Mouse (Mus musculus) liver, postnatal 0 days (tissue): Measurements from ENCODE around the gene Ube2n. TPM values are rescaled to one million over a fixed set of nuclear protein-coding genes. Genes with fewer than 3 reads are reported as not detected.

ENCODE experiments used
- ATAC-seq: fragments of 200-750 bp; cut with Nextera tagmentation; 2 replicates; pipeline ENCODE4 v1.8.0; 2017; ENCODE audit warnings: mild to moderate bottlenecking, moderate library complexity
- DNase-seq: peaks from one replicate; pipeline ENCODE4 v3.0.0-alpha.2; 2016
- H3K27ac ChIP-seq: fragments of 300-500 bp; sonication (generic); 2 replicates; pipeline ENCODE4 v1.5.1; 2014; ENCODE audit warnings: antibody characterized with exemption, moderate library complexity, mild to moderate bottlenecking, low read depth
- H3K27me3 ChIP-seq: fragments of 300-500 bp; sonication (generic); 2 replicates; pipeline ENCODE4 v1.6.1; 2014; ENCODE audit warnings: low read length, control low read depth, mixed read lengths; ENCODE audit not compliant: insufficient read depth
- H3K36me3 ChIP-seq: fragments of 300-500 bp; sonication (generic); replicated peaks from 2 replicates; pipeline ENCODE4 v1.6.1; 2014; ENCODE audit warnings: mild to moderate bottlenecking, control low read depth, low read length, moderate library complexity, mixed read lengths; ENCODE audit not compliant: insufficient read depth
- H3K4me1 ChIP-seq: fragments of 300-500 bp; sonication (generic); 2 replicates; pipeline ENCODE4 v1.6.1; 2014; ENCODE audit warnings: antibody characterized with exemption, mild to moderate bottlenecking, control low read depth; ENCODE audit not compliant: insufficient read depth
- H3K4me2 ChIP-seq: fragments of 300-500 bp; sonication (generic); 2 replicates; pipeline ENCODE4 v1.6.1; 2014; ENCODE audit warnings: low read depth, mild to moderate bottlenecking, low read length, moderate library complexity, mixed read lengths
- H3K4me3 ChIP-seq: fragments of 300-500 bp; sonication (generic); 2 replicates; pipeline ENCODE4 v1.5.1; 2014; ENCODE audit warnings: low read depth, low read length
- H3K9ac ChIP-seq: fragments of 300-500 bp; sonication (generic); replicated peaks from 2 replicates; pipeline ENCODE4 v1.6.1; 2014; ENCODE audit warnings: mild to moderate bottlenecking, moderate library complexity
- H3K9me3 ChIP-seq: fragments of 300-500 bp; sonication (generic); 2 replicates; pipeline ENCODE4 v1.6.1; 2016; ENCODE audit warnings: mild to moderate bottlenecking, control low read depth, low read length, mixed read lengths
- CTCF ChIP-seq: sonication (generic); IDR thresholded peaks from 2 replicates; pipeline ENCODE4 v1.5.1; 2016; ENCODE audit warnings: antibody characterized with exemption, low read depth
- EP300 ChIP-seq: IDR thresholded peaks from 2 replicates; pipeline ENCODE4 v1.6.1; 2016; ENCODE audit warnings: antibody characterized with exemption, low read depth, mild to moderate bottlenecking
- WGBS: fragments of 180-500 bp; shearing (Covaris S2); extraction: QIAGEN DNeasy Blood & Tissue Kit; methylation state at CpG from one replicate; pipeline ENCODE4 v1.1.7; 2014; ENCODE audit not compliant: insufficient replicate concordance; 5-methylcytosine and 5-hydroxymethylcytosine counted together
- polyA plus RNA-seq: library from polyadenylated mRNA; unstranded; fragments of >200 nt; fragmentation: Nextera tagmentation; extraction: Ambion mirVana; gene quantifications from 2 replicates; pipeline ENCODE4 v1.2.1, GENCODE M21; 2015

Ube2n gene
- polyA plus RNA-seq, 1 experiment from 2014 or later, result 92.7 TPM

DNA sequence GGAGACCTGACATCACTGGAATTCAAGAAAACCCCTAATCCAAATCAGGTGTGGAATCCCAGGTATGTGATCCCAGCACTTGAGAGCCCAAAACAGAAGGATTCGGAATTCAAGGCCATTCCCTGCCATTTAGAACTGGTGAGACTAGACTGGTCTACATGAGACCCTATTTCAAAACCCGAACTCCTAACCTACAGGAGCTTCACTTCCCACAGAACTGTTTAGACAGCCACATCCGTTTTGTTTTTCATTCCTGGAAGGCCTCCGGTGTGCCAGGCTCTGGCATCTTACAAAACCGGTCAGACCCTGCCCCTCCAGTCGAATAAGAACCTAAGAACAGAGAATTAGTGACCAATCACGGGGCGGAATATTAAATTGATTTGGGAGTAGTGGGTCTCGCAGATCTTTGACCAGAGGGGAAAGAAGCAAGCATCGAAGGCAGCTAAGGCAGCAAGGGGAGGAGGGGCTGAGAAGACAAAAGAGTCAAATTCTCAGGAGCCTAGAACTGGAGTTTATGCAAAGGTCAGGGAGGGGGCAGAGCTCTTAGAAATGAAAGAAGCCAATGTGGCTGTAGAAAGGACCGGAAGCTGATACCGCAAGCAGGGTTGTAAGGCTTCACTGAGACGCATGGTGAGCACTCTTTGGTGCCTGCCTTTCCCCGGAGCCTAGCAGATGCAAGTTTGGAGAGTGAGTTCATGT, 50.4 kb downstream of the Ube2n start:
- peaks cover 26% of the 10 kb centered on the region for H3K4me1 ChIP-seq
- H3K27me3 ChIP-seq, result no peaks in the 10 kb centered on the region
- TF ChIP-seq EP300 (no peak), CTCF (no peak)
- peak overlapping the region; percentile 3; the same call in 1 of the 2 replicates for H3K9ac ChIP-seq
- H3K36me3 ChIP-seq, result no peaks in the 10 kb centered on the region
- ATAC-seq (no peak), DNase-seq (no peak)
- peak overlapping the region; percentile 5; the same call in 1 of the 2 replicates for H3K27ac ChIP-seq
- 0 out of 2 replicates have a peak overlapping the region, but pooled peaks have one; percentile 14 for H3K4me3 ChIP-seq
- no peaks in the 10 kb centered on the region for H3K9me3 ChIP-seq
- H3K4me2 ChIP-seq, result peak overlapping the region; percentile 63
- 33% methylated on average over 14 of the region's 14 CpGs for WGBS

GRCm38 (mm10) chr10:95566786-95567185, 51.8 kb downstream of the Ube2n start:
- 0 out of 2 replicates have a peak overlapping the region, but pooled peaks have one; percentile 22 for H3K27ac ChIP-seq

DNA sequence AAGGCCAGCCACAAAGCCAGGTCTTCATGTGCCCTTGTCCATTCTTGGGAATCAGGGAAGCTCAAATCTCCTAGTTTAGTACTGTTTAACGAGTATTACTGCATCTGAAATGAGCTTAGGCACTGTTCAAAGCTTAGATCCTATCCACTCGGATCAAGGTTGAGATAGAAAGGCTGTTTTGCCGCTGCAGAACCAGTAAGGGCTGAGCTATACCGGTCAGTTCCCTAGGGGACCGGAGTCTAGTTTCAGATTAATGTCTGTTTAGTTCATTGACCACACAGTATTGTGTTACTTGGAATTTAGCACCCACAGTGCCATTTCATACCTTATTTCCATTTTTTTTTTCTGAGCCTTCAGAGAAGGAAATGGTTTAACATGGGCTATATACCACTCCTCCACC, 52.6 kb downstream of the Ube2n start:
- ATAC-seq, result no peak
- Histone ChIP-seq H3K9ac (no peak overlapping the region), H3K27ac (no peak overlapping the region), H3K36me3 (no peaks in the 10 kb centered on the region), H3K27me3 (no peaks in the 10 kb centered on the region), H3K4me1 (peaks cover 17% of the 10 kb centered on the region), H3K9me3 (no peaks in the 10 kb centered on the region), H3K4me3 (no peak overlapping the region), H3K4me2 (no peak overlapping the region)
- DNase-seq, result no peak
- TF ChIP-seq CTCF (no peak), EP300 (no peak)
- 85% methylated on average over 5 of the region's 5 CpGs for WGBS

More at GRCm38 (mm10) chr10:95566786-95567185, 51.8 kb downstream of the Ube2n start:
- H3K4me3 ChIP-seq, result no peak overlapping the region
- DNase-seq (no peak), ATAC-seq (no peak)
- H3K9me3 ChIP-seq, result no peaks in the 10 kb centered on the region
- no peak for TF ChIP-seq EP300
- no peak for TF ChIP-seq CTCF
- H3K4me2 ChIP-seq, result no peak overlapping the region
- no peaks in the 10 kb centered on the region for H3K36me3 ChIP-seq
- H3K27me3 ChIP-seq, result no peaks in the 10 kb centered on the region
- H3K4me1 ChIP-seq, result peaks cover 17% of the 10 kb centered on the region
- 79% methylated on average over 3 of the region's 3 CpGs for WGBS
- no peak overlapping the region for H3K9ac ChIP-seq

DNA sequence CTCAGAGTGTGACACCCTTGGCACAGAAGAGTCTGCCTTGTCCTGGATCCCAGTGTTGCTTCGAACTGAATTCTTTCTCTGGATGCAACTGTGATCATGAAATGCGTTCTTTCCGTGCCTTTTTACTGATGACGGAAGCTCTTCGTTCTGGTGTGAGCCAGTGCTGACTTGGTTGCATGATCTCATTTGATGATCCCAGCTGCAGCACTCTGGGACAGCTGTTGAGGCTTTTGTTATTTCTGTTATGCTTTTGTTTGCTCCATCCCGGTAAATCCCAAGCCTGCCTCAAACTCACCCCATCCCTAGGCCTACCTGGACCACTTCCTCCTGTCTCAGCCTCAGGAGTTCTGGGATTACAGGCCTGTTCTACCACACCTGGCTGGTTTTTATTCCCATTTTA, 53.1 kb downstream of the Ube2n start:
- H3K4me2 ChIP-seq, result no peak overlapping the region
- H3K4me3 ChIP-seq, result no peak overlapping the region
- TF ChIP-seq CTCF, result no peak
- TF ChIP-seq EP300, result no peak
- ATAC-seq, result no peak
- peak overlapping the region; percentile 80 for H3K27ac ChIP-seq
- WGBS, result 89% methylated on average over 6 of the region's 6 CpGs
- no peaks in the 10 kb centered on the region for H3K27me3 ChIP-seq
- no peaks in the 10 kb centered on the region for H3K9me3 ChIP-seq
- H3K9ac ChIP-seq, result no peak overlapping the region
- peaks cover 17% of the 10 kb centered on the region for H3K4me1 ChIP-seq
- DNase-seq, result no peak
- no peaks in the 10 kb centered on the region for H3K36me3 ChIP-seq

DNA sequence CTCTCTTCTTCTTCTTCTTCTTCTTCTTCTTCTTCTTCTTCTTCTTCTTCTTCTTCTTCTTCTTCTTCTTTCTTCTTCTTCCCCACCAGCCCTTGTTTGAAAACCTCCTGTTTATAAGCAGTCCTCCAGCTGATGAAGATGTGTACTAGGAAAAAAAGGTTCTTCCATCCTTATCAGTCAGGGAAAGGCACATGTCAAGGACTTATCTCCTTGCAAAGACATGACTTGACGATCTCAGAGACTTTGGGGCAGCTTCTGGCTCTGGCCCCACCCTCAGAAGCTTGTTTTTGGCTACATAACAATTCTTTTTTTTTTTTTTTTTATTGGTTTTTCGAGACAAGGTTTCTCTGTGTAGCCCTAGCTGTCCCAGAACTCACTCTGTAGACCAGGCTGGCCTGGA, 54.5 kb downstream of the Ube2n start:
- Histone ChIP-seq H3K9me3 (no peaks in the 10 kb centered on the region), H3K4me1 (peaks cover 16% of the 10 kb centered on the region), H3K27ac (peak overlapping the region; percentile 80), H3K4me2 (peak overlapping the region; percentile 40; the same call in 1 of the 2 replicates), H3K9ac (no peak overlapping the region), H3K27me3 (no peaks in the 10 kb centered on the region), H3K4me3 (no peak overlapping the region), H3K36me3 (no peaks in the 10 kb centered on the region)
- TF ChIP-seq CTCF (no peak), EP300 (peak; percentile 98)
- 33% methylated on average over 2 of the region's 2 CpGs for WGBS
- ATAC-seq (peak; percentile 98), DNase-seq (no peak)

GRCm38 (mm10) chr10:95574994-95575393, 60.0 kb downstream of the Ube2n start:
- Histone ChIP-seq H3K4me1 (peaks cover 13% of the 10 kb centered on the region), H3K27me3 (no peaks in the 10 kb centered on the region), H3K4me2 (no peak overlapping the region), H3K9me3 (no peaks in the 10 kb centered on the region), H3K36me3 (no peaks in the 10 kb centered on the region), H3K4me3 (no peak overlapping the region), H3K9ac (no peak overlapping the region), H3K27ac (no peak overlapping the region)
- ATAC-seq, result no peak
- TF ChIP-seq CTCF, result no peak
- no peak for TF ChIP-seq EP300
- no peak for DNase-seq
- WGBS, result 43% methylated on average over 4 of the region's 4 CpGs
